Mouse (Mus musculus): ENCODE measurements around the gene Dido1. TPM values are rescaled to one million over a fixed set of nuclear protein-coding genes. Genes with fewer than 3 reads are reported as not detected.

Dido1 gene
- polyA plus RNA-seq, 1 experiment = 63.1 TPM

GRCm38 (mm10) chr2:180678609-180679140, 31.1 kb downstream of the Dido1 start:
- 11% methylated on average over 4 of the region's 4 CpGs for WGBS
- no peak overlapping the region for H3K27ac ChIP-seq (ENCODE audit: insufficient read depth, low read depth, low read length)

GRCm38 (mm10) chr2:180676706-180677105, 33.1 kb downstream of the Dido1 start:
- Histone ChIP-seq H3K27ac (ENCODE audit: insufficient read depth, low read depth, low read length) (no peak overlapping the region), H3K4me1 (ENCODE audit: control insufficient read depth, insufficient read depth, low read length) (no peaks in the 10 kb centered on the region), H3K4me3 (ENCODE audit: insufficient read depth, low read depth, low read length) (no peak overlapping the region)
- no peak for TF ChIP-seq POLR2A (IDR thresholded peaks at IDR 0.05; ENCODE audit: insufficient read depth, low read depth, low read length)
- 87% methylated on average over 2 of the region's 2 CpGs for WGBS

More at GRCm38 (mm10) chr2:180678609-180679140, 31.1 kb downstream of the Dido1 start:
- no peaks in the 10 kb centered on the region for H3K4me1 ChIP-seq (ENCODE audit: control insufficient read depth, insufficient read depth, low read length)
- H3K4me3 ChIP-seq (ENCODE audit: insufficient read depth, low read depth, low read length) = no peak overlapping the region
- peak; percentile 23; the same call in 1 of the 2 replicates for TF ChIP-seq CTCF (IDR thresholded peaks at IDR 0.05; ENCODE audit: insufficient read depth, low read depth, low read length)
- no peak for TF ChIP-seq POLR2A (IDR thresholded peaks at IDR 0.05; ENCODE audit: insufficient read depth, low read depth, low read length)

GRCm38 (mm10) chr2:180662008-180662407, 47.8 kb downstream of the Dido1 start:
- H3K4me3 ChIP-seq (ENCODE audit: insufficient read depth, low read depth, low read length) = no peak overlapping the region
- WGBS = 85% methylated on average over 4 of the region's 4 CpGs
- TF ChIP-seq POLR2A (IDR thresholded peaks at IDR 0.05; ENCODE audit: insufficient read depth, low read depth, low read length) (no peak), CTCF (IDR thresholded peaks at IDR 0.05; ENCODE audit: insufficient read depth, low read depth, low read length) (no peak)
- no peak overlapping the region for H3K27ac ChIP-seq (ENCODE audit: insufficient read depth, low read depth, low read length)
- H3K4me1 ChIP-seq (ENCODE audit: control insufficient read depth, insufficient read depth, low read length) = peaks cover 9% of the 10 kb centered on the region

GRCm38 (mm10) chr2:180660521-180660920, 49.3 kb downstream of the Dido1 start:
- H3K4me3 ChIP-seq (ENCODE audit: insufficient read depth, low read depth, low read length) = no peak overlapping the region
- peaks cover 9% of the 10 kb centered on the region for H3K4me1 ChIP-seq (ENCODE audit: control insufficient read depth, insufficient read depth, low read length)
- no peak overlapping the region for H3K27ac ChIP-seq (ENCODE audit: insufficient read depth, low read depth, low read length)
- TF ChIP-seq POLR2A (IDR thresholded peaks at IDR 0.05; ENCODE audit: insufficient read depth, low read depth, low read length) (no peak), CTCF (IDR thresholded peaks at IDR 0.05; ENCODE audit: insufficient read depth, low read depth, low read length) (no peak)
- WGBS = 97% methylated on average over 5 of the region's 5 CpGs

GRCm38 (mm10) chr2:180659353-180660150, 50.2 kb downstream of the Dido1 start:
- peaks cover 9% of the 10 kb centered on the region for H3K4me1 ChIP-seq (ENCODE audit: control insufficient read depth, insufficient read depth, low read length)
- TF ChIP-seq CTCF (IDR thresholded peaks at IDR 0.05; ENCODE audit: insufficient read depth, low read depth, low read length) (no peak), POLR2A (IDR thresholded peaks at IDR 0.05; ENCODE audit: insufficient read depth, low read depth, low read length) (no peak)
- H3K27ac ChIP-seq (ENCODE audit: insufficient read depth, low read depth, low read length) = no peak overlapping the region
- WGBS = 35% methylated on average over 42 of the region's 42 CpGs
- H3K4me3 ChIP-seq (ENCODE audit: insufficient read depth, low read depth, low read length) = peak overlapping the region; percentile 9; the same call in 1 of the 2 replicates

- H3K27ac ChIP-seq (ENCODE audit: insufficient read depth, low read depth, low read length) = no peak overlapping the region
- no peak overlapping the region for H3K4me3 ChIP-seq (ENCODE audit: insufficient read depth, low read depth, low read length)
- TF ChIP-seq POLR2A (IDR thresholded peaks at IDR 0.05; ENCODE audit: insufficient read depth, low read depth, low read length) = no peak
- WGBS = 87% methylated on average over 5 of the region's 5 CpGs
- H3K4me1 ChIP-seq (ENCODE audit: control insufficient read depth, insufficient read depth, low read length) = peaks cover 9% of the 10 kb centered on the region
Measured at GRCm38 (mm10) chr2:180658381-180658780, 51.4 kb downstream of the Dido1 start.

- WGBS = 41% methylated on average over 4 of the region's 4 CpGs
- H3K27ac ChIP-seq (ENCODE audit: insufficient read depth, low read depth, low read length) = no peak overlapping the region
- no peak for TF ChIP-seq POLR2A (IDR thresholded peaks at IDR 0.05; ENCODE audit: insufficient read depth, low read depth, low read length)
- 0 out of 2 replicates have a peak, but pooled peaks have one; percentile 12 for TF ChIP-seq CTCF (IDR thresholded peaks at IDR 0.05; ENCODE audit: insufficient read depth, low read depth, low read length)
- no peak overlapping the region for H3K4me3 ChIP-seq (ENCODE audit: insufficient read depth, low read depth, low read length)
- peaks cover 9% of the 10 kb centered on the region for H3K4me1 ChIP-seq (ENCODE audit: control insufficient read depth, insufficient read depth, low read length)
Measured at GRCm38 (mm10) chr2:180657394-180658013, 52.3 kb downstream of the Dido1 start.

GRCm38 (mm10) chr2:180655150-180655549, 54.6 kb downstream of the Dido1 start:
- WGBS = 62% methylated on average over 6 of the region's 6 CpGs
- TF ChIP-seq POLR2A (IDR thresholded peaks at IDR 0.05; ENCODE audit: insufficient read depth, low read depth, low read length) = no peak
- no peak for TF ChIP-seq CTCF (IDR thresholded peaks at IDR 0.05; ENCODE audit: insufficient read depth, low read depth, low read length)
- H3K4me3 ChIP-seq (ENCODE audit: insufficient read depth, low read depth, low read length) = no peak overlapping the region
- peaks cover 9% of the 10 kb centered on the region for H3K4me1 ChIP-seq (ENCODE audit: control insufficient read depth, insufficient read depth, low read length)
- no peak overlapping the region for H3K27ac ChIP-seq (ENCODE audit: insufficient read depth, low read depth, low read length)

GRCm38 (mm10) chr2:180654666-180655065, 55.1 kb downstream of the Dido1 start:
- TF ChIP-seq POLR2A (IDR thresholded peaks at IDR 0.05; ENCODE audit: insufficient read depth, low read depth, low read length) = no peak
- no peak for TF ChIP-seq CTCF (IDR thresholded peaks at IDR 0.05; ENCODE audit: insufficient read depth, low read depth, low read length)
- no peak overlapping the region for H3K27ac ChIP-seq (ENCODE audit: insufficient read depth, low read depth, low read length)
- H3K4me1 ChIP-seq (ENCODE audit: control insufficient read depth, insufficient read depth, low read length) = peaks cover 6% of the 10 kb centered on the region
- no peak overlapping the region for H3K4me3 ChIP-seq (ENCODE audit: insufficient read depth, low read depth, low read length)
- WGBS = 85% methylated on average over 7 of the region's 7 CpGs
